Mouse (Mus musculus): ENCODE measurements around the gene Wwox.

Wwox gene

GRCm38 (mm10) chr8:114962494-114962893 is 523.0 kb downstream of the Wwox start:
- DNase-seq (ENCODE audit: low spot score in 2 of 2): no peak

DNA sequence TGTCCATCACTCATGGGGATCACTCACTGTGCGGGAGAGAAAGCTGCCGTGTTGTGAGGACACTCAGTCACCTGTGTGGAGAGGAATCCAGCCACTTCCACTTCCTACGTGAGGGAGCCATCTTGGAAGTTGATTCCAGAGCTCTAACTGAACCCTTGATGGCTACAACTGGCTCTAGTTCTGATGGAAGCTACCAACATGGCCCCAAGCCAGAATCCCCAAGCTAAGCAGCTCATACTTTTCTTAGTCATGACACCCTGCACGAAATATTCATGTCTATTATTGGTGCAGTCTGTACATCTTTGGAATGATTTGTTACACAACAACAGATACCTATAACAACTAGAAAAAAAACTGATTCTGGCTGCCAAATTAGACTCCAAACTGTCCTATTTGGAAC is 523.8 kb downstream of the Wwox start:
- no peak for DNase-seq (ENCODE audit: low spot score in 2 of 2)

DNA sequence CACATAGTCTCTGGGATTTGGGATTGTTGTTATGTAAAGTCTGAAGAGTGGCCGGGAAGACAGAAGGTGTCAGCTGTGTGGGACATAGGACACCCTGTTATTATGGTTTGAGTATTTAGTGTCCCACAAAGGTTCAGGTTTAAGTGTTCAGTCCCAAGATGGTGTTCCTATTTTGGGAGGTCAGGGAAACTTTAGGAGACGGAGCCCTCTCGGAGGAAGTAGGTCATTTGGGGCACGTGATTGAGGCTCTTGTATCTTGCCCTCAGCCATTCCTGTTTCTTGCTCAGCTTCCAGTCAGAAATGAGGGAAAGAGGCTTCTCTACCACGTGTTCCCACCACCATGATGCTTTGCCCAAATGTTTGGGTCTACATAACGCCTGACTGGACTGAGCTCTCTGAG is 524.8 kb downstream of the Wwox start:
- DNase-seq (ENCODE audit: low spot score in 2 of 2): no peak

DNA sequence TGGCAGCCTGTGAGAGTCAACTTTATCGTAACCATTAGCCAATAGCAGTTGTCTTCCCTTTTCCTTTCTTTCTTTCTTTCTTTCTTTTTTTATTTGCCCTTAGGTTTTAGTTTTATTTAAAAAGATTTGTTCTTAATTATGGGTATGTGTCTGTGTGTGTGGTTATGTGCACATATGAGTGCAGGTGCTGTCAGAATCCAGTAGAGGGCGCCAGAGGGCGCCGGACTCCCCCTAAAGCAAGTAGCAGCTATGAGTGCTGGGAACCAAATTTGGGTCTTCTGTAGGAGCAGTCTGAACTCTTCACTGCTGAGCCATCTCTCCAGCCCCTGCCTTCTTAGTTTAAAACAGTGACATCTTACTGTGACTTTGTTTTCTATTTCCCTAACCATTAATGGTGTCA is 529.4 kb downstream of the Wwox start:
- DNase-seq (ENCODE audit: low spot score in 2 of 2): no peak

- DNase-seq (ENCODE audit: low spot score in 2 of 2): peak; percentile 34 to 50
Observed at GRCm38 (mm10) chr8:114971378-114971777, 531.9 kb downstream of the Wwox start.

DNA sequence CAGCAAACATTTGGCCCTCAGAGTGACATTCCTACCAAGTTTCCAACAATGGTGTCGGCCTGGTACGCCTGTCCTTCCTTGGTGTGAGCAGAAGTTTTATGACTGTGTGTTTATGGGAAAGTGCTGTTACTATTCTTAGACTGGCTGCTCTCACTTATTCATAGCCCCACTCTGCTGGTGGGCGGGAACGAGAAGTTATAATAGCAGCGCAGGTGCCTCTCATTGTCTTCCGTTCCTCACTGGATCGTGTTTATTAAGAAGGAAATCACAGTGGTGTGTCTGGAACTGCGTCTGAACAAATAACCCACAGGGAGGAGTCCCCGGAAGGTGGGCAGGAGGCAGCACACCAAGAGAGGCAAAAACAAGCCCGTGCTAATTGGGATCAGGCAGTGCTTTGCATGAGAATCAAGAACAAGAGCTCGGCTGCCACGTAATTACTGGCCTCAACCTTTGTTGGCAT is 533.6 kb downstream of the Wwox start:
- DNase-seq (ENCODE audit: low spot score in 2 of 2): no peak

DNA sequence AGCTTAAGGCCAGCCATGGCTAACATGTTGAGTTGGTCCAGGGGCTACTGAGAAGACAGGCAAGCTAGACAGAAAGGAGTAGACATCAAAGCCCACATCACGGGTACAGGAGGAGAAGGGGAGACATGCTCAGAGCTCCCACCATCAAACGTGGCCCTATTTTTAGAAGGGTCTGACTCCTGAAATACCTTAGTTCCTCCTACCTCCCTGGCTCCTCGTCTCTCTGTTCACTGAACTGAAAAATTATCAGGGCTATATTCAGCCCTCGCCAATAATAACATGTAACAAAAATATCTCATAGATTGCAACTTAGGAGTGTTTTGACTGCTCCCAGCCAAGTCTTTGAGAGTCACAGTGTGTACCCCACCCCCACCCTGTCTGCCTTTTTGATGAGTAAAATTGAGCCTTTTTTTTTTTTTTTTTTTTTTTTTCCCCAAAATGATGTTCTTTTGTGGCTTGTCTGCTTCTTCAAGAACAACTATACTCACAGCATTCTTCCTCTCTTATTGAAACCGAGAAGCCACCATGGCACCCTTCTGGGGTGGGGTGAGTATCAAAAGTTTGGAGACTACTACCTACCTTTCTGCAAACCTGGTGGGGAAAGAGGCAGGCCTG is 535.0 kb downstream of the Wwox start:
- DNase-seq (ENCODE audit: low spot score in 2 of 2): no peak

GRCm38 (mm10) chr8:114977746-114978145 is 538.3 kb downstream of the Wwox start:
- DNase-seq (ENCODE audit: low spot score in 2 of 2): no peak

GRCm38 (mm10) chr8:114978206-114978960 is 538.9 kb downstream of the Wwox start:
- DNase-seq (ENCODE audit: low spot score in 2 of 2): no peak

GRCm38 (mm10) chr8:114979671-114980070 is 540.2 kb downstream of the Wwox start:
- no peak for DNase-seq (ENCODE audit: low spot score in 2 of 2)

DNA sequence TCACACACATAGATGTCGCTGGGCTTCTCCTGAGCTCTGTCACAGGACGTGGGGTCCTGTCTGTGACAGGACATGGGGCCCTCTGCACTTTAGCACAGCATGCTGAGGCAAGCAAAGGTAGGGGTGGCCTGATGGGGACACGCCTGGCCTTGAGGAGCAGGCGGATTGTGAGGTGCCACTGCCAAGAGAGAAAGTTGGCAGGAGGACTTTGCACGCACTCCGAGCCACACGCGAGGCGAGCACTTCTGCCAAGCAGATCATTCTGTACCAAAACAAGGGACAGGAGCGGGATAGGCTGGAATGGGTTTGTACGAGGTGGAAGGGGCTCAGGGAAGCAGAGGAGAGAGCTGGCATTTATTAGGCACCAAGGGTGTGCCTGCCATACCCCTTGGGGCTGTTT is 543.3 kb downstream of the Wwox start:
- no peak for DNase-seq (ENCODE audit: low spot score in 2 of 2)

DNA sequence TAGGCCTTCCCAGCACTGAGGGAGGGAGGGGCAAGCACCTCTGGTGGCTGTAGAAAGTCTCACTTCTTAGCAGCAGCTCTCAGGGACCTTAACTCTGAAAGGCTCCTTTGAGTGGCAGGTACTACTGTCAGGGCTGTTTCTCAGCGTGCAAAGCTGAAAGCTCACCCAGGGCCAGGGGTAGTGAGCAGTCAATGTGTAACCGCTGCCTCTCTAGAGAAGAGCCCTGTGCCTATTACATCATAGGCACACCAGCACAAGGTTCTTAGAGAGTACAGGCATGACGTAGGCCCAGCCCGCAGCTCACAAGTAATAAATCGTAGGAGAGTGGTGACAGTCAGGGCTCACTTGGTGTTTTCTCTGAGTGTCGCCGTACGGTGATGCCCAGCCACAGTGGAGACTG is 545.0 kb downstream of the Wwox start:
- DNase-seq (ENCODE audit: low spot score in 2 of 2): no peak

DNA sequence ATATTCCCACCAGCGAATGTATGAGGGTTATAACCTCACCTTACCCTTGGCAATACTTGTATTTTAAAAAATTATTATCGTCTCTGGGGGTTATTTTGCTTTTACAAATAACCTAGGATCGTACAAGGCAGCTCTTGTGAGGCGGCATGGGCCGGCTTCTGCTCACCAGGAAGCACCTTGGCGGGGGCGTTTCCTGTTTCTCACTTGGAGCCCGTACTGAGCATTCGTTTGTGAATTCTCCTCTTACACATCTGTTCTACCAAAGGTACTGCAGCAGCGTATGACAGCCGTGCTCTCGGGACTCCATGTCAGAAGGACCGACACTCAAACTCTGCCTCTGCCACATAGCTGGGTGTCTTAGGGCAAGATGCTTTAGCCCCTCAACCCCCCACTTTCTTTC is 546.5 kb downstream of the Wwox start:
- DNase-seq (ENCODE audit: low spot score in 2 of 2): no peak

DNA sequence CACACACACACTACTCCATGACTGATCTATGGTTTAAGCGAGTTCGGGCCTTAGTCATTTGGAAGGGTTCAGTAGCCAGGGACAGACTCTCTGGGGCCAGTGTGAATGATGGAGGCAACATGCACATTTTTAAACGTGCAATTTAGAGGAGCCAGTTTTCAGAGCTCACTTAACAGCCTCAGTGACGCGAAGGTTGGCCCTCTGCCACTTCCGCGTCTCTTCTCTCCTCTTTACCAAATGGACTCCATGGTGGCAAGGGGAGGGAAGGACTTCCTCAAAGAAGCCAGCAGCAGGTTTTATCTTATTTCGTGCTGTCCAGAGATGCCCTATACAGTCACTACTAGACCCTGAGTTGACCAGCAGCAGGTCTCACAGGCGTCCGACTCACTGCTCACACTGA is 547.5 kb downstream of the Wwox start:
- no peak for DNase-seq (ENCODE audit: low spot score in 2 of 2)

DNA sequence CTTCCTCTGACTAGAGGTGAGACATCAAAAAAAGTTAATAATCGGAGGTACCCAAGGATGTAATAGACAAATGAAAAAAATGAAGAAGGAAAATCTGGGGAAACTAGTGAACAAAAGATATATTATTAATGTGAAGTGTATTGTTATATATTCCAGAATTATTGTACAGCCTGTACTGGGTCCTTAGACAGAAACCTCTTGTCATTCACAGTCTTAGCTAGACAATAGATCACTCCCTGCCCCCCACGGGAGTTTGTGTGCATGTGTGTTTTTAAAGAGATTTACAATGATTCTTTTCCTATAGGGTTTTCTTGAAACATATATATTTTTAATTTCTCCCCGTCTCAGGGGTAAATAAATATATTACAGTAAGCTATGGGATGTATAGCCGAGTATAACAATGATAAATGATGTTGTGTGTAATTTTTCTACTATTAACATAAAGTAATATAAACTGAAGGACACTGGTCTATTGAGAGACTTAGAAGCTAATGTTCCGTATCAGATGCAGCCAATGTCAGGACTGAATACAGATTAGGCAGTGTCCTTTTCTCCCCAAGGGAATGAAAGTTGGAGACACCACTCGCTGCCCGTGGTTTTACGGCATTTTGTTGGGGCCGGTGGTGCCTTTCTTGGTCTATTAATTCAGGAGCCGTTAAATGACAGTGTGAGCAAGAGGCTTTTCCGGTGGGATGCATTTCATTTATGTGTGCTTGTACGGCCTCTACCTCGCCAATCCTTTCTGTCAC is 551.6 kb downstream of the Wwox start:
- no peak for DNase-seq (ENCODE audit: low spot score in 2 of 2)

DNA sequence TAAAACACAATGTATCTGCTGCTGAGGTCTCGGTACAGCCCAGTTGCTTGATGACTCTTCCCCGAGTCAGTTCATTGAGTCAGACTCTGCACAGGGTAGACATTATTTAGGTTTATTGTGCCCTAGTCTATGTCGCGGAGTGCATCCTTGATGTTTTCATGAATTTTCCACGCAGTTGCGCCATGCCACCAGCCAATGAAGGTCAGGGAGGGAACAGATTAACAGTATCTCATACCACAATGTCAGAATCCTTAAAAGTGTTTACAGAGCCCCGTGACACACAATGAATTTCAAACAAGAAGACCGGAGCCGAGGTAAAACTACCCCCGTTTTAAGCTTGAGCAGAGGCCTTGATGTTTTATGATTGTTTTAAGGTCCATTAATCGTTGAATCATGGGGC is 561.3 kb downstream of the Wwox start:
- no peak for DNase-seq (ENCODE audit: low spot score in 2 of 2)

DNA sequence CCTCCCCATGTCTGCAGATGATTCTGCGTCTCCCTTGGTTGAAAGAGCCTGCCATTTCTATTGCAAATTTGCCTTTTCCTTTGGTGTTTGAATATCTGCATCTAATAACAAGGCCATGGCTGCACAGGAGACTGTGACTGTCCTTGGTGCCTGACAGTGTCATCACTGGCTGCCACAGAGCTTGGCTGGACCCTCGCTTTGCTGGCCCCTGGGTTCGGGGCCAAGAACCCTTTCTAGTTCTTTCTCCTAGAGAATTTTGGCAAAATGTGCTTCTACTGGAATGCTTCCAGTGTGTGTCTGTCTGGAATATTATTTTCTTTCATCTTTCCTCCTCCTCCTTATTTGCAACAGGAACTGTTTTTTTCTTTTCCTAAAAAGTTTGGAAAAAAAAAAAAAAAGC is 565.6 kb downstream of the Wwox start:
- DNase-seq (ENCODE audit: low spot score in 2 of 2): no peak

GRCm38 (mm10) chr8:115006561-115006960 is 567.1 kb downstream of the Wwox start:
- DNase-seq (ENCODE audit: low spot score in 2 of 2): no peak

GRCm38 (mm10) chr8:115007280-115007679 is 567.8 kb downstream of the Wwox start:
- no peak for DNase-seq (ENCODE audit: low spot score in 2 of 2)

GRCm38 (mm10) chr8:115008624-115009620 is 569.5 kb downstream of the Wwox start:
- DNase-seq (ENCODE audit: low spot score in 2 of 2): no peak

GRCm38 (mm10) chr8:115009897-115010768 is 570.7 kb downstream of the Wwox start:
- DNase-seq (ENCODE audit: low spot score in 2 of 2): no peak
